Mouse (Mus musculus) fat pad, adult 2 months (tissue): ENCODE measurements around the gene Ube2g2.

ENCODE experiments used
- DNase-seq: peaks from one replicate; pipeline ENCODE4 v3.0.0-alpha.2; 2011; ENCODE audit warnings: low read depth, low spot score; ENCODE audit errors: extremely low read depth

Ube2g2 gene

GRCm38 (mm10) chr10:77622055-77622988 is at the start of gene Ube2g2:
Gene Ube2g2, plus strand, starts transcription at chr10:77622275.
- no peak for DNase-seq

GRCm38 (mm10) chr10:77573162-77573561 is 48.9 kb upstream of the Ube2g2 start:
- no peak for DNase-seq

GRCm38 (mm10) chr10:77580027-77580920 is 41.8 kb upstream of the Ube2g2 start:
- DNase-seq: no peak

GRCm38 (mm10) chr10:77581023-77581407 is 41.1 kb upstream of the Ube2g2 start:
- DNase-seq: no peak

GRCm38 (mm10) chr10:77581408-77582284 is 40.4 kb upstream of the Ube2g2 start, which contains the start of gene Pttg1ip:
Gene Pttg1ip, plus strand, starts transcription at chr10:77581720.
- DNase-seq: peak; percentile 57

GRCm38 (mm10) chr10:77582285-77582618 is 39.8 kb upstream of the Ube2g2 start:
- no peak for DNase-seq

GRCm38 (mm10) chr10:77583795-77584422 is 38.2 kb upstream of the Ube2g2 start:
- no peak for DNase-seq

- DNase-seq: no peak
Measured at GRCm38 (mm10) chr10:77586637-77587036, 35.4 kb upstream of the Ube2g2 start.

- no peak for DNase-seq
Measured at GRCm38 (mm10) chr10:77587091-77587775, 34.8 kb upstream of the Ube2g2 start.

- no peak for DNase-seq
Measured at GRCm38 (mm10) chr10:77588036-77588435, 34.0 kb upstream of the Ube2g2 start.

- no peak for DNase-seq
Measured at GRCm38 (mm10) chr10:77589117-77589516, 33.0 kb upstream of the Ube2g2 start.

GRCm38 (mm10) chr10:77589749-77590148 is 32.3 kb upstream of the Ube2g2 start:
- no peak for DNase-seq

- DNase-seq: no peak
Measured at GRCm38 (mm10) chr10:77590812-77591211, 31.3 kb upstream of the Ube2g2 start.

GRCm38 (mm10) chr10:77591546-77591945 is 30.5 kb upstream of the Ube2g2 start:
- DNase-seq: no peak

- no peak for DNase-seq
Measured at GRCm38 (mm10) chr10:77596060-77596459, 26.0 kb upstream of the Ube2g2 start.

- DNase-seq: no peak
Measured at GRCm38 (mm10) chr10:77603021-77603420, 19.1 kb upstream of the Ube2g2 start.

- DNase-seq: no peak
Measured at GRCm38 (mm10) chr10:77604111-77604510, 18.0 kb upstream of the Ube2g2 start.

- no peak for DNase-seq
Measured at GRCm38 (mm10) chr10:77604958-77605357, 17.1 kb upstream of the Ube2g2 start.

- DNase-seq: no peak
Measured at GRCm38 (mm10) chr10:77605368-77605767, 16.7 kb upstream of the Ube2g2 start.
